Mouse (Mus musculus): Measurements from ENCODE around the gene Plch2. TPM values are rescaled to one million over a fixed set of nuclear protein-coding genes. Genes with fewer than 3 reads are reported as not detected.

The Plch2 gene
- polyA plus RNA-seq (2015; fragmentation: Nextera tagmentation; extraction: Ambion mirVana), result 0.08 TPM in 1 of 2 replicates, not detected in the other

GRCm38 (mm10) chr4:155056724-155057123 is at the start of gene Plch2:
Plch2 (minus strand) TSS chr4:155056784.
- Histone ChIP-seq H3K4me1 (ENCODE audit: control insufficient read depth, low read depth, low read length) (no peaks in the 10 kb centered on the region), H3K27me3 (ENCODE audit: control insufficient read depth, insufficient read depth, low read depth, low read length) (no peaks in the 10 kb centered on the region), H3K27ac (ENCODE audit: low read length) (no peak within 1 kb of the TSS), H3K4me2 (ENCODE audit: low read depth, low read length) (no peak within 1 kb of the TSS), H3K9me3 (replicated peaks; ENCODE audit: control insufficient read depth, low read length) (no peaks in the 10 kb centered on the region), H3K36me3 (ENCODE audit: control insufficient read depth, insufficient read depth) (no peaks in the 10 kb centered on the region), H3K4me3 (ENCODE audit: low read depth, low read length) (no peak within 1 kb of the TSS), H3K9ac (ENCODE audit: low read depth, low read length) (no peak within 1 kb of the TSS)
- ATAC-seq (ENCODE audit: low read depth), result no peak
- WGBS (ENCODE audit: insufficient replicate concordance), result 51% methylated on average over 10 of the region's 10 CpGs

- Histone ChIP-seq H3K4me1 (ENCODE audit: control insufficient read depth, low read depth, low read length) (no peaks in the 10 kb centered on the region), H3K27me3 (ENCODE audit: control insufficient read depth, insufficient read depth, low read depth, low read length) (no peaks in the 10 kb centered on the region), H3K36me3 (ENCODE audit: control insufficient read depth, insufficient read depth) (no peaks in the 10 kb centered on the region), H3K4me2 (ENCODE audit: low read depth, low read length) (no peak overlapping the region), H3K9me3 (replicated peaks; ENCODE audit: control insufficient read depth, low read length) (no peaks in the 10 kb centered on the region), H3K27ac (ENCODE audit: low read length) (no peak overlapping the region), H3K4me3 (ENCODE audit: low read depth, low read length) (no peak overlapping the region), H3K9ac (ENCODE audit: low read depth, low read length) (no peak overlapping the region)
- ATAC-seq (ENCODE audit: low read depth), result no peak
- 53% methylated on average over 4 of the region's 4 CpGs for WGBS (ENCODE audit: insufficient replicate concordance)
Observed at GRCm38 (mm10) chr4:155098572-155098971, 42.0 kb upstream of the Plch2 start.

GRCm38 (mm10) chr4:155097452-155097851 is 40.9 kb upstream of the Plch2 start:
- Histone ChIP-seq H3K4me2 (ENCODE audit: low read depth, low read length) (no peak overlapping the region), H3K4me3 (ENCODE audit: low read depth, low read length) (no peak overlapping the region), H3K27ac (ENCODE audit: low read length) (no peak overlapping the region), H3K27me3 (ENCODE audit: control insufficient read depth, insufficient read depth, low read depth, low read length) (no peaks in the 10 kb centered on the region), H3K36me3 (ENCODE audit: control insufficient read depth, insufficient read depth) (no peaks in the 10 kb centered on the region), H3K9ac (ENCODE audit: low read depth, low read length) (no peak overlapping the region), H3K4me1 (ENCODE audit: control insufficient read depth, low read depth, low read length) (no peaks in the 10 kb centered on the region), H3K9me3 (replicated peaks; ENCODE audit: control insufficient read depth, low read length) (no peaks in the 10 kb centered on the region)
- ATAC-seq (ENCODE audit: low read depth), result no peak
- WGBS (ENCODE audit: insufficient replicate concordance), result 52% methylated on average over 6 of the region's 6 CpGs

- no peak overlapping the region for H3K4me3 ChIP-seq (ENCODE audit: low read depth, low read length)
- WGBS (ENCODE audit: insufficient replicate concordance), result 73% methylated on average over 8 of the region's 8 CpGs
- no peak overlapping the region for H3K27ac ChIP-seq (ENCODE audit: low read length)
Observed at GRCm38 (mm10) chr4:155095967-155096366, 39.4 kb upstream of the Plch2 start.

GRCm38 (mm10) chr4:155095238-155095900 is 38.8 kb upstream of the Plch2 start:
- 41% methylated on average over 8 of the region's 8 CpGs for WGBS (ENCODE audit: insufficient replicate concordance)
- ATAC-seq (ENCODE audit: low read depth), result peak; percentile 56
- no peak overlapping the region for H3K4me2 ChIP-seq (ENCODE audit: low read depth, low read length)
- H3K36me3 ChIP-seq (ENCODE audit: control insufficient read depth, insufficient read depth), result no peaks in the 10 kb centered on the region
- H3K27ac ChIP-seq (ENCODE audit: low read length), result no peak overlapping the region
- no peaks in the 10 kb centered on the region for H3K9me3 ChIP-seq (replicated peaks; ENCODE audit: control insufficient read depth, low read length)
- no peaks in the 10 kb centered on the region for H3K27me3 ChIP-seq (ENCODE audit: control insufficient read depth, insufficient read depth, low read depth, low read length)
- no peak overlapping the region for H3K4me3 ChIP-seq (ENCODE audit: low read depth, low read length)
- H3K9ac ChIP-seq (ENCODE audit: low read depth, low read length), result no peak overlapping the region
- H3K4me1 ChIP-seq (ENCODE audit: control insufficient read depth, low read depth, low read length), result no peaks in the 10 kb centered on the region

More at GRCm38 (mm10) chr4:155095967-155096366, 39.4 kb upstream of the Plch2 start:
- H3K9ac ChIP-seq (ENCODE audit: low read depth, low read length), result no peak overlapping the region
- no peak for ATAC-seq (ENCODE audit: low read depth)
- H3K9me3 ChIP-seq (replicated peaks; ENCODE audit: control insufficient read depth, low read length), result no peaks in the 10 kb centered on the region
- H3K4me1 ChIP-seq (ENCODE audit: control insufficient read depth, low read depth, low read length), result no peaks in the 10 kb centered on the region
- H3K27me3 ChIP-seq (ENCODE audit: control insufficient read depth, insufficient read depth, low read depth, low read length), result no peaks in the 10 kb centered on the region
- no peaks in the 10 kb centered on the region for H3K36me3 ChIP-seq (ENCODE audit: control insufficient read depth, insufficient read depth)
- no peak overlapping the region for H3K4me2 ChIP-seq (ENCODE audit: low read depth, low read length)

- WGBS (ENCODE audit: insufficient replicate concordance), result 70% methylated on average over 3 of the region's 3 CpGs
- Histone ChIP-seq H3K9me3 (replicated peaks; ENCODE audit: control insufficient read depth, low read length) (no peaks in the 10 kb centered on the region), H3K27ac (ENCODE audit: low read length) (no peak overlapping the region), H3K36me3 (ENCODE audit: control insufficient read depth, insufficient read depth) (no peaks in the 10 kb centered on the region), H3K9ac (ENCODE audit: low read depth, low read length) (no peak overlapping the region), H3K4me2 (ENCODE audit: low read depth, low read length) (no peak overlapping the region), H3K4me3 (ENCODE audit: low read depth, low read length) (no peak overlapping the region), H3K27me3 (ENCODE audit: control insufficient read depth, insufficient read depth, low read depth, low read length) (no peaks in the 10 kb centered on the region), H3K4me1 (ENCODE audit: control insufficient read depth, low read depth, low read length) (no peaks in the 10 kb centered on the region)
- ATAC-seq (ENCODE audit: low read depth), result peak; percentile 47; the same call in 1 of the 2 replicates
Observed at GRCm38 (mm10) chr4:155094565-155094964, 38.0 kb upstream of the Plch2 start.

GRCm38 (mm10) chr4:155093431-155094149 is 37.0 kb upstream of the Plch2 start:
- no peak overlapping the region for H3K4me2 ChIP-seq (ENCODE audit: low read depth, low read length)
- 58% methylated on average over 7 of the region's 7 CpGs for WGBS (ENCODE audit: insufficient replicate concordance)
- H3K27me3 ChIP-seq (ENCODE audit: control insufficient read depth, insufficient read depth, low read depth, low read length), result no peaks in the 10 kb centered on the region
- H3K27ac ChIP-seq (ENCODE audit: low read length), result no peak overlapping the region
- no peak overlapping the region for H3K4me3 ChIP-seq (ENCODE audit: low read depth, low read length)
- no peak for ATAC-seq (ENCODE audit: low read depth)
- H3K4me1 ChIP-seq (ENCODE audit: control insufficient read depth, low read depth, low read length), result no peaks in the 10 kb centered on the region
- H3K9me3 ChIP-seq (replicated peaks; ENCODE audit: control insufficient read depth, low read length), result no peaks in the 10 kb centered on the region
- no peaks in the 10 kb centered on the region for H3K36me3 ChIP-seq (ENCODE audit: control insufficient read depth, insufficient read depth)
- H3K9ac ChIP-seq (ENCODE audit: low read depth, low read length), result no peak overlapping the region

- 80% methylated on average over 19 of the region's 19 CpGs for WGBS (ENCODE audit: insufficient replicate concordance)
- no peaks in the 10 kb centered on the region for H3K4me1 ChIP-seq (ENCODE audit: control insufficient read depth, low read depth, low read length)
- no peak overlapping the region for H3K27ac ChIP-seq (ENCODE audit: low read length)
- no peak for ATAC-seq (ENCODE audit: low read depth)
- H3K36me3 ChIP-seq (ENCODE audit: control insufficient read depth, insufficient read depth), result no peaks in the 10 kb centered on the region
- H3K9me3 ChIP-seq (replicated peaks; ENCODE audit: control insufficient read depth, low read length), result no peaks in the 10 kb centered on the region
- no peaks in the 10 kb centered on the region for H3K27me3 ChIP-seq (ENCODE audit: control insufficient read depth, insufficient read depth, low read depth, low read length)
- no peak overlapping the region for H3K4me2 ChIP-seq (ENCODE audit: low read depth, low read length)
- no peak overlapping the region for H3K4me3 ChIP-seq (ENCODE audit: low read depth, low read length)
- H3K9ac ChIP-seq (ENCODE audit: low read depth, low read length), result no peak overlapping the region
Observed at GRCm38 (mm10) chr4:155092718-155093430, 36.3 kb upstream of the Plch2 start.

Data from liver, embryonic 16.5 days (tissue).